Comparison of ENCODE assay signal across 8 mouse cellular contexts in the genomic region with DNA sequence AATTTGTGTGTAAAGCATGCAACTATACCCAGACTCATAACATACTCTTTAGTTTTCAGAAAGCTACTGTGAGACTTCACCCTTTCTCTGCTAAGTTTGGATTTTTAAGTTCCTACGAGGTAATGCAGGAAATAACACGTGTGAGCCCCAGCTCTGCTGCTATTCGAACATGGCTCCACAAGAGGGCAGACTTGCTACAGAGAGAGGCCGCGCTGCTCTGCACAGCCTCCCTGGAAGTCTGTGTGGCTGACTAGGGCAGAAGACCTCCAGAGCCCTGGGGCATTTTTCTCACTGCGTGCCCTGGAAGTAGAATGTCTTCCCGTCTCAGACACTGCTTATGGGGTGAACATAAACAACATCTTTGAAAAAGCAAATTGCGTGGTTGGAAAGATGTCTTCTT.
A peak's percentile ranks its signal among the peaks of the same experiment; 100 is the strongest.
DNase-seq lines count a peak whose midpoint lies in the region; ATAC-seq and TF ChIP-seq lines count a peak whose summit lies in the region.

No protein-coding gene starts in this region.

- no peak overlapping the region for H3K27ac ChIP-seq in embryonic facial prominence, embryonic 14.5 days (replicated peaks; ENCODE audit: low read depth, low read length)
- H3K27ac ChIP-seq in hindbrain, embryonic 16.5 days (ENCODE audit: low read depth, low read length), result no peak overlapping the region
- no peak overlapping the region for H3K27ac ChIP-seq in midbrain, embryonic 12.5 days (replicated peaks)
- no peak overlapping the region for H3K27ac ChIP-seq in stomach, postnatal 0 days (replicated peaks)

- no peaks in the 10 kb centered on the region for H3K36me3 ChIP-seq in embryonic facial prominence, embryonic 14.5 days (ENCODE audit: control insufficient read depth, insufficient read depth, low read length)
- no peaks in the 10 kb centered on the region for H3K36me3 ChIP-seq in hindbrain, embryonic 16.5 days (ENCODE audit: control insufficient read depth, insufficient read depth, low read length)
- H3K36me3 ChIP-seq in midbrain, embryonic 12.5 days, result no peaks in the 10 kb centered on the region
- no peaks in the 10 kb centered on the region for H3K36me3 ChIP-seq in stomach, postnatal 0 days (ENCODE audit: control insufficient read depth, insufficient read depth, low read length)

- DNase-seq in gastrocnemius, postnatal 14 days, result peak; percentile 25
- DNase-seq in gastrocnemius, adult 18-20 months (ENCODE audit: low spot score), result no peak
- peak; percentile 11 to 15 for DNase-seq in adrenal gland, postnatal 4 days (ENCODE audit: low spot score in 2 of 2)
- DNase-seq in embryonic facial prominence, embryonic 14.5 days (ENCODE audit: low spot score), result peak; percentile 73
- DNase-seq in left cerebral cortex, adult 11 months (ENCODE audit: low spot score), result peak; percentile 24
- DNase-seq in stomach, postnatal 0 days (ENCODE audit: low spot score), result peak; percentile 46

- TF ChIP-seq EP300 in stomach, postnatal 0 days (optimal IDR thresholded peaks at IDR 0.05), result no peak

- no peak overlapping the region for H3K9ac ChIP-seq in embryonic facial prominence, embryonic 14.5 days (ENCODE audit: low read depth, low read length)
- no peak overlapping the region; the same call in 1 of the 2 replicates for H3K9ac ChIP-seq in hindbrain, embryonic 16.5 days (ENCODE audit: low read depth, low read length)
- H3K9ac ChIP-seq in midbrain, embryonic 12.5 days (replicated peaks), result no peak overlapping the region
- H3K9ac ChIP-seq in stomach, postnatal 0 days (ENCODE audit: low read length), result no peak overlapping the region

- no peaks in the 10 kb centered on the region for H3K4me1 ChIP-seq in embryonic facial prominence, embryonic 14.5 days (ENCODE audit: control insufficient read depth, insufficient read depth, low read length)
- H3K4me1 ChIP-seq in hindbrain, embryonic 16.5 days (ENCODE audit: control insufficient read depth, insufficient read depth, low read depth, low read length), result peaks cover 2% of the 10 kb centered on the region; the same call in 1 of the 2 replicates
- no peaks in the 10 kb centered on the region for H3K4me1 ChIP-seq in midbrain, embryonic 12.5 days
- no peaks in the 10 kb centered on the region for H3K4me1 ChIP-seq in stomach, postnatal 0 days (replicated peaks; ENCODE audit: control insufficient read depth, insufficient read depth)

- H3K4me3 ChIP-seq in embryonic facial prominence, embryonic 14.5 days (ENCODE audit: low read depth, low read length), result no peak overlapping the region
- H3K4me3 ChIP-seq in hindbrain, embryonic 16.5 days (ENCODE audit: low read length), result no peak overlapping the region
- H3K4me3 ChIP-seq in midbrain, embryonic 12.5 days, result no peak overlapping the region
- H3K4me3 ChIP-seq in stomach, postnatal 0 days (ENCODE audit: low read depth, low read length), result no peak overlapping the region

- WGBS in embryonic facial prominence, embryonic 14.5 days, result 6% methylated on average over 8 of the region's 8 CpGs
- WGBS in hindbrain, embryonic 16.5 days, result 9% methylated on average over 8 of the region's 8 CpGs
- 11% methylated on average over 8 of the region's 8 CpGs for WGBS in midbrain, embryonic 12.5 days
- WGBS in stomach, postnatal 0 days, result 7% methylated on average over 8 of the region's 8 CpGs

- no peaks in the 10 kb centered on the region for H3K27me3 ChIP-seq in embryonic facial prominence, embryonic 14.5 days (replicated peaks; ENCODE audit: control insufficient read depth, insufficient read depth, low read length)
- H3K27me3 ChIP-seq in hindbrain, embryonic 16.5 days (replicated peaks; ENCODE audit: control insufficient read depth, insufficient read depth, low read length), result no peaks in the 10 kb centered on the region
- no peaks in the 10 kb centered on the region for H3K27me3 ChIP-seq in midbrain, embryonic 12.5 days
- no peaks in the 10 kb centered on the region for H3K27me3 ChIP-seq in stomach, postnatal 0 days (ENCODE audit: control insufficient read depth, insufficient read depth, low read length)

- peak; percentile 82 for TF ChIP-seq CTCF in stomach, postnatal 0 days (IDR thresholded peaks at IDR 0.05; ENCODE audit: low read depth)

- H3K4me2 ChIP-seq in embryonic facial prominence, embryonic 14.5 days (ENCODE audit: low read depth, low read length), result no peak overlapping the region
- no peak overlapping the region for H3K4me2 ChIP-seq in hindbrain, embryonic 16.5 days (ENCODE audit: low read length)
- H3K4me2 ChIP-seq in midbrain, embryonic 12.5 days (replicated peaks), result no peak overlapping the region
- no peak overlapping the region for H3K4me2 ChIP-seq in stomach, postnatal 0 days (replicated peaks; ENCODE audit: low read depth)

- intact Hi-C loops in gastrocnemius, postnatal 14 days (cut with DNase I; ENCODE audit: low total_unique reads), result no loop called here

- ATAC-seq in embryonic facial prominence, embryonic 14.5 days (ENCODE audit: low read depth), result peak; percentile 82
- peak; percentile 85 for ATAC-seq in hindbrain, embryonic 16.5 days
- peak; percentile 75 for ATAC-seq in midbrain, embryonic 12.5 days (ENCODE audit: low FRiP score, low read depth)
- ATAC-seq in stomach, postnatal 0 days (ENCODE audit: low FRiP score, low TSS enrichment), result no peak

- no peaks in the 10 kb centered on the region for H3K9me3 ChIP-seq in embryonic facial prominence, embryonic 14.5 days (ENCODE audit: control insufficient read depth, low read length)
- no peaks in the 10 kb centered on the region for H3K9me3 ChIP-seq in hindbrain, embryonic 16.5 days (ENCODE audit: control insufficient read depth, low read length)
- H3K9me3 ChIP-seq in midbrain, embryonic 12.5 days, result no peaks in the 10 kb centered on the region
- no peaks in the 10 kb centered on the region for H3K9me3 ChIP-seq in stomach, postnatal 0 days (ENCODE audit: control insufficient read depth, low read length)
